Mouse (Mus musculus) small intestine, adult 2 months (tissue): ENCODE results near the gene Rbms2.

Experiments
- CTCF ChIP-seq: fragments of 200-500 bp; IDR thresholded peaks from 2 replicates; pipeline ENCODE4 v1.5.1; 2012; ENCODE audit warnings: low read depth, mild to moderate bottlenecking, control low read depth, inconsistent platforms, low read length, moderate library complexity, mixed read lengths; ENCODE audit not compliant: insufficient replicate concordance, insufficient read length; ENCODE audit errors: extremely low read depth
- POLR2A ChIP-seq: fragments of 200-500 bp; IDR thresholded peaks from 2 replicates; pipeline ENCODE4 v1.6.1; 2012; ENCODE audit warnings: low read depth, mild to moderate bottlenecking, control low read depth, inconsistent platforms, low read length, moderate library complexity

- TF ChIP-seq CTCF: no peak
- no peak for TF ChIP-seq POLR2A
Measured at GRCm38 (mm10) chr10:128188242-128188877, 8.3 kb upstream of the Rbms2 start.
